Mouse (Mus musculus): Measurements from ENCODE around the gene Adamts2. TPM values are rescaled to one million over a fixed set of nuclear protein-coding genes. Genes with fewer than 3 reads are reported as not detected.

Gene Adamts2
- total and polyA plus RNA-seq, 2 experiments from 2014 or later = 8.7 to 19.4 TPM

- Histone ChIP-seq H3K27ac (ENCODE audit: low read depth) (no peak overlapping the region), H3K27me3 (ENCODE audit: control insufficient read depth, insufficient read depth, low read length) (no peaks in the 10 kb centered on the region), H3K9me3 (replicated peaks; ENCODE audit: control insufficient read depth, low read length) (no peaks in the 10 kb centered on the region), H3K36me3 (replicated peaks; ENCODE audit: control insufficient read depth, insufficient read depth, low read length) (no peaks in the 10 kb centered on the region), H3K4me2 (ENCODE audit: low read depth, low read length) (no peak overlapping the region), H3K4me1 (ENCODE audit: control insufficient read depth, insufficient read depth) (peaks cover 4% of the 10 kb centered on the region; the same call in 1 of the 2 replicates), H3K4me3 (ENCODE audit: low read depth, low read length) (no peak overlapping the region), H3K9ac (replicated peaks; ENCODE audit: low read depth, low read length) (no peak overlapping the region)
- DNase-seq (ENCODE audit: low spot score) (peak; percentile 17), ATAC-seq (ENCODE audit: insufficient read depth, low read depth) (no peak)
- WGBS = 19% methylated on average over 4 of the region's 4 CpGs
- TF ChIP-seq CTCF (IDR thresholded peaks at IDR 0.05; ENCODE audit: low read depth) = peak; percentile 48
- no peak for TF ChIP-seq EP300 (IDR thresholded peaks at IDR 0.05; ENCODE audit: low read depth)
Observed at GRCm38 (mm10) chr11:50767039-50767438, 165.2 kb downstream of the Adamts2 start.

- peak; percentile 82 for DNase-seq (ENCODE audit: low spot score)
- no peaks in the 10 kb centered on the region for H3K9me3 ChIP-seq (replicated peaks; ENCODE audit: control insufficient read depth, low read length)
- peak; percentile 73 for ATAC-seq (ENCODE audit: insufficient read depth, low read depth)
- TF ChIP-seq CTCF (IDR thresholded peaks at IDR 0.05; ENCODE audit: low read depth) (peak; percentile 97), EP300 (IDR thresholded peaks at IDR 0.05; ENCODE audit: low read depth) (no peak)
- H3K4me2 ChIP-seq (ENCODE audit: low read depth, low read length) = peak overlapping the region; percentile 53
- H3K9ac ChIP-seq (replicated peaks; ENCODE audit: low read depth, low read length) = no peak overlapping the region
- 0 out of 2 replicates have a peak overlapping the region, but pooled peaks have one; percentile 13 for H3K4me3 ChIP-seq (ENCODE audit: low read depth, low read length)
- no peak overlapping the region for H3K27ac ChIP-seq (ENCODE audit: low read depth)
- H3K36me3 ChIP-seq (replicated peaks; ENCODE audit: control insufficient read depth, insufficient read depth, low read length) = no peaks in the 10 kb centered on the region
- peaks cover 4% of the 10 kb centered on the region; the same call in 1 of the 2 replicates for H3K4me1 ChIP-seq (ENCODE audit: control insufficient read depth, insufficient read depth)
- H3K27me3 ChIP-seq (ENCODE audit: control insufficient read depth, insufficient read depth, low read length) = no peaks in the 10 kb centered on the region
- 14% methylated on average over 14 of the region's 14 CpGs for WGBS
Observed at GRCm38 (mm10) chr11:50768995-50769749, 167.3 kb downstream of the Adamts2 start.

- Histone ChIP-seq H3K27ac (ENCODE audit: low read depth) (no peak overlapping the region), H3K36me3 (replicated peaks; ENCODE audit: control insufficient read depth, insufficient read depth, low read length) (no peaks in the 10 kb centered on the region), H3K9me3 (replicated peaks; ENCODE audit: control insufficient read depth, low read length) (no peaks in the 10 kb centered on the region), H3K9ac (replicated peaks; ENCODE audit: low read depth, low read length) (no peak overlapping the region), H3K4me3 (ENCODE audit: low read depth, low read length) (no peak overlapping the region), H3K4me1 (ENCODE audit: control insufficient read depth, insufficient read depth) (no peaks in the 10 kb centered on the region), H3K4me2 (ENCODE audit: low read depth, low read length) (no peak overlapping the region), H3K27me3 (ENCODE audit: control insufficient read depth, insufficient read depth, low read length) (no peaks in the 10 kb centered on the region)
- TF ChIP-seq EP300 (IDR thresholded peaks at IDR 0.05; ENCODE audit: low read depth) (no peak), CTCF (IDR thresholded peaks at IDR 0.05; ENCODE audit: low read depth) (no peak)
- DNase-seq (ENCODE audit: low spot score) (no peak), ATAC-seq (ENCODE audit: insufficient read depth, low read depth) (no peak)
- WGBS = 92% methylated on average over 1 of the region's 1 CpGs
Observed at GRCm38 (mm10) chr11:50771006-50771405, 169.1 kb downstream of the Adamts2 start.

GRCm38 (mm10) chr11:50797674-50798073 lies 195.8 kb downstream of the Adamts2 start:
- no peak overlapping the region for H3K4me2 ChIP-seq (ENCODE audit: low read depth, low read length)
- no peaks in the 10 kb centered on the region for H3K27me3 ChIP-seq (ENCODE audit: control insufficient read depth, insufficient read depth, low read length)
- H3K9ac ChIP-seq (replicated peaks; ENCODE audit: low read depth, low read length) = no peak overlapping the region
- 70% methylated on average over 11 of the region's 11 CpGs for WGBS
- no peaks in the 10 kb centered on the region for H3K4me1 ChIP-seq (ENCODE audit: control insufficient read depth, insufficient read depth)
- no peak for DNase-seq (ENCODE audit: low spot score)
- ATAC-seq (ENCODE audit: insufficient read depth, low read depth) = no peak
- no peak overlapping the region for H3K4me3 ChIP-seq (ENCODE audit: low read depth, low read length)
- H3K27ac ChIP-seq (ENCODE audit: low read depth) = no peak overlapping the region
- no peaks in the 10 kb centered on the region for H3K9me3 ChIP-seq (replicated peaks; ENCODE audit: control insufficient read depth, low read length)
- no peak for TF ChIP-seq EP300 (IDR thresholded peaks at IDR 0.05; ENCODE audit: low read depth)
- TF ChIP-seq CTCF (IDR thresholded peaks at IDR 0.05; ENCODE audit: low read depth) = no peak
- H3K36me3 ChIP-seq (replicated peaks; ENCODE audit: control insufficient read depth, insufficient read depth, low read length) = no peaks in the 10 kb centered on the region

GRCm38 (mm10) chr11:50798836-50799235 lies 197.0 kb downstream of the Adamts2 start:
- H3K9me3 ChIP-seq (replicated peaks; ENCODE audit: control insufficient read depth, low read length) = no peaks in the 10 kb centered on the region
- H3K4me3 ChIP-seq (ENCODE audit: low read depth, low read length) = no peak overlapping the region
- no peaks in the 10 kb centered on the region for H3K27me3 ChIP-seq (ENCODE audit: control insufficient read depth, insufficient read depth, low read length)
- no peaks in the 10 kb centered on the region for H3K36me3 ChIP-seq (replicated peaks; ENCODE audit: control insufficient read depth, insufficient read depth, low read length)
- TF ChIP-seq EP300 (IDR thresholded peaks at IDR 0.05; ENCODE audit: low read depth) (no peak), CTCF (IDR thresholded peaks at IDR 0.05; ENCODE audit: low read depth) (no peak)
- no peak overlapping the region for H3K9ac ChIP-seq (replicated peaks; ENCODE audit: low read depth, low read length)
- H3K4me2 ChIP-seq (ENCODE audit: low read depth, low read length) = no peak overlapping the region
- H3K27ac ChIP-seq (ENCODE audit: low read depth) = no peak overlapping the region
- ATAC-seq (ENCODE audit: insufficient read depth, low read depth) (no peak), DNase-seq (ENCODE audit: low spot score) (no peak)
- no peaks in the 10 kb centered on the region for H3K4me1 ChIP-seq (ENCODE audit: control insufficient read depth, insufficient read depth)

GRCm38 (mm10) chr11:50814233-50814632 lies 212.3 kb downstream of the Adamts2 start:
- H3K36me3 ChIP-seq (replicated peaks; ENCODE audit: control insufficient read depth, insufficient read depth, low read length) = peaks cover 50% of the 10 kb centered on the region
- no peak for ATAC-seq (ENCODE audit: insufficient read depth, low read depth)
- WGBS = 92% methylated on average over 4 of the region's 4 CpGs
- no peak overlapping the region for H3K4me2 ChIP-seq (ENCODE audit: low read depth, low read length)
- no peaks in the 10 kb centered on the region for H3K27me3 ChIP-seq (ENCODE audit: control insufficient read depth, insufficient read depth, low read length)
- H3K4me3 ChIP-seq (ENCODE audit: low read depth, low read length) = no peak overlapping the region
- H3K9ac ChIP-seq (replicated peaks; ENCODE audit: low read depth, low read length) = no peak overlapping the region
- no peak overlapping the region for H3K27ac ChIP-seq (ENCODE audit: low read depth)
- no peaks in the 10 kb centered on the region for H3K4me1 ChIP-seq (ENCODE audit: control insufficient read depth, insufficient read depth)
- TF ChIP-seq EP300 (IDR thresholded peaks at IDR 0.05; ENCODE audit: low read depth) (no peak), CTCF (IDR thresholded peaks at IDR 0.05; ENCODE audit: low read depth) (no peak)
- H3K9me3 ChIP-seq (replicated peaks; ENCODE audit: control insufficient read depth, low read length) = peaks cover 43% of the 10 kb centered on the region
- no peak for DNase-seq (ENCODE audit: low spot score)

Data from heart, postnatal 0 days (tissue).